Mouse (Mus musculus) liver, embryonic 15.5 days (tissue): Measurements from ENCODE around the gene Pde11a. TPM values are rescaled to one million over a fixed set of nuclear protein-coding genes. Genes with fewer than 3 reads are reported as not detected.

Source experiments
- ATAC-seq: fragments of 200-750 bp; cut with Nextera tagmentation; 2 replicates; pipeline ENCODE4 v1.8.0; 2017; ENCODE audit warnings: moderate number of reproducible peaks, mild to moderate bottlenecking, moderate library complexity; ENCODE audit not compliant: insufficient read depth
- H3K27ac ChIP-seq: fragments of 300-500 bp; sonication (generic); replicated peaks from 2 replicates; pipeline ENCODE4 v1.5.1; 2015; ENCODE audit warnings: mild to moderate bottlenecking, inconsistent platforms
- H3K27me3 ChIP-seq: fragments of 300-500 bp; sonication (generic); 2 replicates; pipeline ENCODE4 v1.6.1; 2015; ENCODE audit warnings: mild to moderate bottlenecking, inconsistent platforms
- H3K36me3 ChIP-seq: fragments of 300-500 bp; sonication (generic); replicated peaks from 2 replicates; pipeline ENCODE4 v1.6.1; 2015; ENCODE audit warnings: moderate library complexity, mild to moderate bottlenecking, inconsistent platforms
- H3K4me1 ChIP-seq: fragments of 300-500 bp; sonication (generic); replicated peaks from 2 replicates; pipeline ENCODE4 v1.6.1; 2015; ENCODE audit warnings: inconsistent platforms
- H3K4me2 ChIP-seq: fragments of 300-500 bp; sonication (generic); 2 replicates; pipeline ENCODE4 v1.6.1; 2015; ENCODE audit warnings: moderate library complexity, mild to moderate bottlenecking, inconsistent platforms
- H3K4me3 ChIP-seq: fragments of 300-500 bp; sonication (generic); replicated peaks from 2 replicates; pipeline ENCODE4 v1.5.1; 2015; ENCODE audit warnings: mild to moderate bottlenecking, inconsistent platforms
- H3K9ac ChIP-seq: fragments of 300-500 bp; sonication (generic); 2 replicates; pipeline ENCODE4 v1.6.1; 2015; ENCODE audit warnings: moderate library complexity, mild to moderate bottlenecking, inconsistent platforms
- H3K9me3 ChIP-seq: fragments of 300-500 bp; sonication (generic); replicated peaks from 2 replicates; pipeline ENCODE4 v1.6.1; 2016; ENCODE audit warnings: inconsistent platforms
- WGBS: fragments of 180-500 bp; shearing (Covaris S2); methylation state at CpG from one replicate; pipeline ENCODE4 v1.1.7; 2015; ENCODE audit warnings: mixed read lengths; ENCODE audit not compliant: insufficient replicate concordance; 5-methylcytosine and 5-hydroxymethylcytosine counted together
- polyA plus RNA-seq: library from polyadenylated mRNA; unstranded; fragments of >200 nt; fragmentation: Nextera tagmentation; extraction: Ambion mirVana; gene quantifications from 2 replicates; pipeline ENCODE4 v1.2.1, GENCODE M21; 2015

Pde11a gene
- polyA plus RNA-seq, 1 experiment from 2014 or later: not detected

GRCm38 (mm10) chr2:76254833-76255232 is 83.7 kb downstream of the Pde11a start:
- H3K4me3 ChIP-seq: no peak overlapping the region
- H3K9me3 ChIP-seq: no peaks in the 10 kb centered on the region
- H3K36me3 ChIP-seq: no peaks in the 10 kb centered on the region
- H3K27me3 ChIP-seq: no peaks in the 10 kb centered on the region
- no peak for ATAC-seq
- H3K4me2 ChIP-seq: no peak overlapping the region
- 28% methylated on average over 6 of the region's 6 CpGs for WGBS
- H3K27ac ChIP-seq: no peak overlapping the region
- no peaks in the 10 kb centered on the region for H3K4me1 ChIP-seq
- no peak overlapping the region for H3K9ac ChIP-seq

DNA sequence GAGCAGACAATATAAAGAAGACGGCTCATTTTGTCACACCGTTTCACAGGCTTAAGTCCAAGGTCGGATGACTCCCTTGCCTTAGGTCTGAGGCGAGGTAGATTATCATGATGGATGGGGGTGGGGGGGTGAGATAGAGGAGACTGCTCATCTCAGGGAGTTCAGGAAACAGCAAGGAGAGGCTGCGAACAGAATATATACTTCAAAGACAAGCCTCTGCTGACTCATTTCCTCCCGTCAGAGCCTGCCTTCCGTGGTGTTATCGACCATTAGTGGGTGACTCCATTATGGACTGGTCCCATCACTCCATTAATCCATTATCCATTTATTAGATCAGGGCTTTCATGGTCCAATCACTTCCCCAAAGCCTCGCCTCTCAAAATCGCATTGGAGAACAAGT is 87.2 kb downstream of the Pde11a start:
- Histone ChIP-seq H3K9me3 (no peaks in the 10 kb centered on the region), H3K4me1 (no peaks in the 10 kb centered on the region), H3K9ac (no peak overlapping the region), H3K27me3 (no peaks in the 10 kb centered on the region), H3K4me3 (no peak overlapping the region), H3K27ac (no peak overlapping the region), H3K36me3 (no peaks in the 10 kb centered on the region), H3K4me2 (no peak overlapping the region)
- WGBS: 55% methylated on average over 10 of the region's 10 CpGs
- no peak for ATAC-seq

GRCm38 (mm10) chr2:76248242-76248641 is 90.3 kb downstream of the Pde11a start:
- no peaks in the 10 kb centered on the region for H3K4me1 ChIP-seq
- no peaks in the 10 kb centered on the region for H3K36me3 ChIP-seq
- H3K27ac ChIP-seq: no peak overlapping the region
- 68% methylated on average over 10 of the region's 10 CpGs for WGBS
- H3K4me3 ChIP-seq: no peak overlapping the region
- H3K9ac ChIP-seq: no peak overlapping the region
- H3K9me3 ChIP-seq: no peaks in the 10 kb centered on the region
- H3K27me3 ChIP-seq: no peaks in the 10 kb centered on the region
- H3K4me2 ChIP-seq: no peak overlapping the region
- no peak for ATAC-seq

DNA sequence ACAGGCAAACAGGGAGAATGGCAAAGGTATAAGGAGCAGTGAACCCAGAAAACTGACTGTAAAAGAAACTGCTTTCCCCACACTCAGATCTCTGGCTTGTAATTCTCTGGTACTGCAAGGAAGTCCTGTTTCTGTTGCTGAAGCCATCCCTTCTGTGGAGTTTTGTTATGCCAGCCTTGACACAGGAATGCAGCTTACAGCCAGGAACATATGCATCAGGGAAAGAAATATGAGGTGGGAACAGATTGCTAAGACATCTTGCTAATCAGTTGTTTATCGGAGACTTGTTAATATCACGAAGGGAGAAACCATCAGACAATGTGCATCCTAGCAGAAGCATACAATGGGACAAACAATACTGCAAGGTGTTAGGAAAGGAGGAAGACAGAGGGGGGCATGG is 99.4 kb downstream of the Pde11a start:
- Histone ChIP-seq H3K4me2 (no peak overlapping the region), H3K27ac (no peak overlapping the region), H3K36me3 (no peaks in the 10 kb centered on the region), H3K9ac (no peak overlapping the region), H3K9me3 (no peaks in the 10 kb centered on the region), H3K4me3 (no peak overlapping the region), H3K27me3 (no peaks in the 10 kb centered on the region), H3K4me1 (no peaks in the 10 kb centered on the region)
- WGBS: 67% methylated on average over 2 of the region's 2 CpGs
- ATAC-seq: no peak

DNA sequence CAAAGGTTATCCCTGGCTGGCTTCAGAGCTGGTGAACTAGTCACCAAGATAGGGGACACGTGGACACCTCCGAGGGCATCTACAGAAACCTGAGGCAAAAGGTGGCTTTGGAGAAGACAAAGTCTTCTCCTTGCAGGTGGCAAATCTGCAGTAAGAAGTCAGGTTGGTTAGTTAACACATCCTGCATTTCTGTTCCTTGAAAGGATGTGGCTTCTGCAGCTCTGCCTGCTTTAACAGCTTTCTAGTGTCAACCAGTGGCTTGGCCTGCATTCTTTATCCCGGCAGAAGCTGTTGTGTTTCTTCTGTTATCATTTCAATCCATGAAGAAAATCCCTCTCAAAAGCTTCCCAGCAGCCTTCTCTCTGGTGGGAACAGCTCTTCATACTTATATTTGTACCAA is 100.1 kb downstream of the Pde11a start:
- Histone ChIP-seq H3K9me3 (no peaks in the 10 kb centered on the region), H3K36me3 (no peaks in the 10 kb centered on the region), H3K4me1 (no peaks in the 10 kb centered on the region), H3K4me3 (no peak overlapping the region), H3K4me2 (no peak overlapping the region), H3K27me3 (no peaks in the 10 kb centered on the region), H3K27ac (no peak overlapping the region), H3K9ac (no peak overlapping the region)
- ATAC-seq: no peak
- WGBS: 77% methylated on average over 3 of the region's 3 CpGs

GRCm38 (mm10) chr2:76237638-76238420 is 100.7 kb downstream of the Pde11a start:
- no peak for ATAC-seq
- Histone ChIP-seq H3K4me2 (no peak overlapping the region), H3K4me3 (no peak overlapping the region), H3K27me3 (no peaks in the 10 kb centered on the region), H3K4me1 (no peaks in the 10 kb centered on the region), H3K9me3 (no peaks in the 10 kb centered on the region), H3K27ac (no peak overlapping the region), H3K9ac (no peak overlapping the region), H3K36me3 (no peaks in the 10 kb centered on the region)
- 44% methylated on average over 10 of the region's 10 CpGs for WGBS

- Histone ChIP-seq H3K4me1 (no peaks in the 10 kb centered on the region), H3K36me3 (no peaks in the 10 kb centered on the region), H3K27ac (no peak overlapping the region), H3K27me3 (no peaks in the 10 kb centered on the region), H3K4me2 (no peak overlapping the region), H3K9ac (no peak overlapping the region), H3K4me3 (no peak overlapping the region), H3K9me3 (no peaks in the 10 kb centered on the region)
- ATAC-seq: no peak
- WGBS: 46% methylated on average over 6 of the region's 6 CpGs
These were observed 118.0 kb downstream of the Pde11a start for GRCm38 (mm10) chr2:76220364-76221108.

DNA sequence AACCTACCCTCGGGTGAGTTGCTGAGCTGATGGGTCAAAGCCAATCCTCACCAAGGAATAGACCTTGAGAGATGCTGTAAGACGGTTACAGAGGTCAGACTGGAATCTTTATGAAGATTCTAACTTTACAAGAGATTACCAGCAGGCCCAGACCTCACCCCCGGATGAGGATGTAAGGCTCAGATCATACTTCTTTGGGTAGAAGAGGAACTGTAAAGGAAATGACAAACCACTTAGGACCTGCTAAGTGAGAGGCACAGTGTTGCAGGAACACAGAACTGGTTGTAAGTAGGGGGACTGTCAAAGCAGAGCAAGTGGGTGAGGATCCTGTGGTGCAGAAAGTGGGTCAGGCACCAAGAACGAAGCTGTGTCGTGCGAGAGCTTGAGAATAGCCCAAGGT is 119.0 kb downstream of the Pde11a start:
- ATAC-seq: no peak
- 21% methylated on average over 6 of the region's 6 CpGs for WGBS
- no peak overlapping the region for H3K9ac ChIP-seq
- H3K27ac ChIP-seq: no peak overlapping the region
- no peak overlapping the region for H3K4me2 ChIP-seq
- no peaks in the 10 kb centered on the region for H3K9me3 ChIP-seq
- H3K4me1 ChIP-seq: no peaks in the 10 kb centered on the region
- H3K27me3 ChIP-seq: no peaks in the 10 kb centered on the region
- no peaks in the 10 kb centered on the region for H3K36me3 ChIP-seq
- H3K4me3 ChIP-seq: no peak overlapping the region

GRCm38 (mm10) chr2:76216146-76216545 is 122.4 kb downstream of the Pde11a start:
- WGBS: 62% methylated on average over 7 of the region's 7 CpGs
- no peaks in the 10 kb centered on the region for H3K4me1 ChIP-seq
- H3K27ac ChIP-seq: no peak overlapping the region
- no peak overlapping the region for H3K9ac ChIP-seq
- no peaks in the 10 kb centered on the region for H3K9me3 ChIP-seq
- no peak overlapping the region for H3K4me2 ChIP-seq
- ATAC-seq: no peak
- no peaks in the 10 kb centered on the region for H3K36me3 ChIP-seq
- no peaks in the 10 kb centered on the region for H3K27me3 ChIP-seq
- H3K4me3 ChIP-seq: no peak overlapping the region

GRCm38 (mm10) chr2:76215219-76215618 is 123.4 kb downstream of the Pde11a start:
- H3K9ac ChIP-seq: no peak overlapping the region
- 33% methylated on average over 9 of the region's 9 CpGs for whole genome bisulfite sequencing

DNA sequence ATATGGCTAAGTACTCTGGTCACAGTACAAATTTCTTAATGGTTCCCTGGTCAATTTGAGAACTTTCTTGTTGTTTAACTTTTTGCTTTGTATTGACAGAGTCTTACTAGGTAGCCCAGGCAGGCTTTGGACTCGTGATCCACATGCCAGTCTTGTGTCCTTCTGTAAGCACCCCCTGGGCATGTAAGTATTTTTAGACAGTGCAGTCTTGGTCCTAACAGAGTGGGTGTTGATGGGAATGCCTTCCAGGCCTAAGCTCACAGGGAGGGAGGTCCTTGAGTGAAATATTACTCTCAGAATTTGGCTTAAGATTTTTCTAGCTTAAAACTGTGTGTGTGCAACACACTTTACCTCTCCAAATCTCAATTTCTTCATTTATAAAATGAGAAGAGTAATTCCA is 153.4 kb downstream of the Pde11a start:
- ATAC-seq: no peak
- Histone ChIP-seq H3K9ac (no peak overlapping the region), H3K36me3 (no peaks in the 10 kb centered on the region), H3K4me3 (no peak overlapping the region), H3K27me3 (no peaks in the 10 kb centered on the region), H3K4me1 (no peaks in the 10 kb centered on the region), H3K9me3 (no peaks in the 10 kb centered on the region), H3K27ac (no peak overlapping the region), H3K4me2 (no peak overlapping the region)
- 24% methylated on average over 1 of the region's 1 CpGs for WGBS

More at GRCm38 (mm10) chr2:76215219-76215618, 123.4 kb downstream of the Pde11a start:
- Histone ChIP-seq H3K4me1 (no peaks in the 10 kb centered on the region), H3K4me3 (no peak overlapping the region), H3K27me3 (no peaks in the 10 kb centered on the region), H3K9me3 (no peaks in the 10 kb centered on the region), H3K36me3 (no peaks in the 10 kb centered on the region), H3K4me2 (no peak overlapping the region), H3K27ac (no peak overlapping the region)
- no peak for ATAC-seq
